21 mouse cellular contexts compared by ENCODE assay signal in the genomic region with DNA sequence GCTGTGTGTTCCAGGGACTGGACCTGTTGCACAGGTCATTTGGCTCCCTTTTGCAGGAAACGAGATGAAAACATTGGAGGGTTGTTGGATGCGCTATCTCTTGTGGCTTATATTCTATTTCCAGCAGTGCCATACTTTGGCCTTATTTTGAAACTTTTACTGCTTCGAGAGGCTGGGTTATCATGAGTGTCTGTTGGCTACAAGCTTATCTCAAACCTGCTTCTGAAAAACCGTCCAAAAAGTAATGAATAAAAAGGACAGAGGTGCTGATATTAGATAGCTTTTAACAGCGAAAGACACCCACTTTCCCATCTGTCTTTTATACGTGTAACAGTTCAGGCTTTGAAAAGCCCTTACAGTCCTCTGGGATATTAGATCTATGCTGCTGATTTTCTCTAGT.
DNase-seq lines count a peak whose midpoint lies in the region; ATAC-seq lines count a peak whose summit lies in the region.
"Had no signal": no experiment of that assay in that cellular context is flagged by ENCODE, and none has a peak within 500 bp of the region (broad histone marks: within the 10 kb centered on the region; RNA-seq: fewer than 3 reads in every experiment).

No protein-coding gene starts in this region.

- H3K9me3 ChIP-seq in liver, embryonic 15.5 days (replicated peaks) = no peaks in the 10 kb centered on the region
- no peaks in the 10 kb centered on the region for H3K9me3 ChIP-seq in heart, embryonic 11.5 days (replicated peaks; ENCODE audit: control insufficient read depth, low read length)
- H3K9me3 ChIP-seq: embryonic facial prominence, embryonic 15.5 days; forebrain, embryonic 15.5 days; heart, embryonic 10.5 days; heart, embryonic 15.5 days; hindbrain, embryonic 13.5 days had no signal

- peak overlapping the region; percentile 51 for H3K27ac ChIP-seq in liver, embryonic 15.5 days (replicated peaks)
- H3K27ac ChIP-seq in heart, embryonic 11.5 days (ENCODE audit: low read depth, low read length) = no peak overlapping the region
- H3K27ac ChIP-seq: embryonic facial prominence, embryonic 15.5 days; forebrain, embryonic 15.5 days; heart, embryonic 10.5 days; heart, embryonic 15.5 days; hindbrain, embryonic 13.5 days; hindbrain, postnatal 0 days had no signal

- WGBS in liver, embryonic 15.5 days (ENCODE audit: insufficient replicate concordance) = 21% methylated on average over 6 of the region's 6 CpGs
- WGBS in heart, embryonic 11.5 days (ENCODE audit: insufficient replicate concordance) = 61% methylated on average over 6 of the region's 6 CpGs

- no peak overlapping the region for H3K4me2 ChIP-seq in liver, embryonic 15.5 days
- no peak overlapping the region for H3K4me2 ChIP-seq in heart, embryonic 11.5 days
- H3K4me2 ChIP-seq: embryonic facial prominence, embryonic 15.5 days; forebrain, embryonic 15.5 days; heart, embryonic 15.5 days; hindbrain, embryonic 13.5 days had no signal

- peaks cover 3% of the 10 kb centered on the region; the same call in 1 of the 2 replicates for H3K4me1 ChIP-seq in liver, embryonic 15.5 days (replicated peaks)
- no peaks in the 10 kb centered on the region for H3K4me1 ChIP-seq in heart, embryonic 11.5 days (ENCODE audit: control insufficient read depth, insufficient read depth, low read length)
- H3K4me1 ChIP-seq: embryonic facial prominence, embryonic 15.5 days; forebrain, embryonic 15.5 days; heart, embryonic 10.5 days; heart, embryonic 15.5 days; hindbrain, embryonic 13.5 days had no signal

- H3K4me3 ChIP-seq in liver, embryonic 15.5 days (replicated peaks) = no peak overlapping the region
- H3K4me3 ChIP-seq in heart, embryonic 11.5 days (ENCODE audit: low read depth, low read length) = no peak overlapping the region
- H3K4me3 ChIP-seq: embryonic facial prominence, embryonic 15.5 days; erythroblast, embryonic 14.5 days; forebrain, embryonic 15.5 days; heart, embryonic 10.5 days; heart, embryonic 15.5 days; hindbrain, embryonic 13.5 days had no signal

- H3K9ac ChIP-seq in liver, embryonic 15.5 days = no peak overlapping the region
- H3K9ac ChIP-seq in heart, embryonic 11.5 days (ENCODE audit: low read depth, low read length) = no peak overlapping the region
- H3K9ac ChIP-seq: embryonic facial prominence, embryonic 15.5 days; forebrain, embryonic 15.5 days; heart, embryonic 15.5 days; hindbrain, embryonic 13.5 days had no signal

- H3K27me3 ChIP-seq in liver, embryonic 15.5 days = no peaks in the 10 kb centered on the region
- no peaks in the 10 kb centered on the region for H3K27me3 ChIP-seq in heart, embryonic 11.5 days (ENCODE audit: control insufficient read depth, insufficient read depth, low read length)
- H3K27me3 ChIP-seq: embryonic facial prominence, embryonic 15.5 days; forebrain, embryonic 15.5 days; heart, embryonic 15.5 days; hindbrain, embryonic 13.5 days had no signal

- no peaks in the 10 kb centered on the region for H3K36me3 ChIP-seq in liver, embryonic 15.5 days (replicated peaks)
- no peaks in the 10 kb centered on the region for H3K36me3 ChIP-seq in heart, embryonic 11.5 days (ENCODE audit: control insufficient read depth, insufficient read depth, low read length)
- H3K36me3 ChIP-seq: embryonic facial prominence, embryonic 15.5 days; forebrain, embryonic 15.5 days; heart, embryonic 10.5 days; heart, embryonic 15.5 days; hindbrain, embryonic 13.5 days had no signal

- peak; percentile 47 for DNase-seq in MEL-GATA-1-ER (ENCODE audit: extremely low read depth, low read depth)
- no peak for DNase-seq in thymus, postnatal 14 days
- DNase-seq in spleen, adult 12 weeks (ENCODE audit: low spot score) = no peak
- DNase-seq: adrenal gland, postnatal 10 days; cerebellum, adult 11-12 months; cerebellum, postnatal 10 days; embryo, embryonic 11 days; gastrocnemius, postnatal 36 days; heart, adult 11 months; heart, postnatal 14 days had no signal

- peak; percentile 53; the same call in 1 of the 2 replicates for ATAC-seq in erythroid progenitor cell, adult 5-6 weeks (replicated peaks; ENCODE audit: low FRiP score, poor library complexity, severe bottlenecking)
- peak; percentile 62 for ATAC-seq in liver, embryonic 15.5 days (ENCODE audit: insufficient read depth)
- peak; percentile 70 for ATAC-seq in megakaryocyte-erythroid progenitor cell, adult 5-6 weeks (replicated peaks; ENCODE audit: low FRiP score, low TSS enrichment, poor library complexity, severe bottlenecking)
- no peak for ATAC-seq in heart, embryonic 11.5 days (replicated peaks; ENCODE audit: insufficient number of reproducible peaks, low FRiP score, low TSS enrichment)
- ATAC-seq: forebrain, embryonic 15.5 days; hindbrain, postnatal 0 days had no signal
